Mouse (Mus musculus) adrenal gland, postnatal 25 days (tissue): ENCODE measurements around the gene Slc9a9. TPM values are rescaled to one million over a fixed set of nuclear protein-coding genes. Genes with fewer than 3 reads are reported as not detected.

Source experiments
- DNase-seq: peaks from one replicate; pipeline ENCODE4 v3.0.0; 2021; ENCODE audit warnings: mixed read lengths
- total RNA-seq: library from RNA; stranded (reverse); gene quantifications from 2 replicates; pipeline ENCODE4 v1.2.3, GENCODE M21; 2021

Slc9a9 gene
- total RNA-seq, 1 experiment from 2014 or later, result 2.8 TPM

GRCm38 (mm10) chr9:95157948-95158347 lies 488.2 kb downstream of the Slc9a9 start:
- DNase-seq, result no peak

GRCm38 (mm10) chr9:95158916-95159315 lies 489.2 kb downstream of the Slc9a9 start:
- DNase-seq, result no peak

DNA sequence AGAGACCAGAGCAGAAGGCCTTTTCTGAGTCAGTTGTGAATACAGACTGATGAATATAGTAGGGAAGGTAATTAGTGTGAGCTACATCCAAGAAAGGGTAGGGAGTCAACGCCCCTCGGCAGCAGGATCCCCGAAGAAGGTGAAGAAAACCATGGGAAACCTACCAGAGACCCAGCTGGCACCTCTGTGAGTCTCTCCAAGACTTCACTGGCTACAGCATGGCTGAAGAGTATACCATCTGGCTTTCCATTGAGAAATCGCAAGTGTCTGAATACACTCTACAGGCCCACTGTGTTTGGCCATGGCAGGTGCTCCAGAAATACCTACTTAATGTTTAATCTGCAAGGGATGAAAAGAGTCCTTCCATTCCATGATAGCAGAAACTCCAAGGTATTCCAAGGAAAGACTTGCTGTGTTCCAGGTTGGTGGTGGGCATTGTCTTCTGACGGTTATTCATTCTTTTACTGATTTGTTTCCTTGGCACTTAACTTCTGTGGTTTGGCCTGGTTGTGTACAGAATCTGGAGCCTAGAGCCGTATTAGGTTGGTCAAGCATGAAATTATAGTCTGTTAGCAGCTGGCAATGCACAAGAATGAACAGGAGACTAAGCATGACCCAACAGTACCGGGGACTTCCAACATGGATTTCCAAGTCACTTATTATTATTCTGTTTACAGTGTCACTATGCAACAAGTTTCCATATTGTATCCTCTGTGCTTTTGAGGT lies 491.0 kb downstream of the Slc9a9 start:
- no peak for DNase-seq

- DNase-seq, result no peak
Measured at GRCm38 (mm10) chr9:95161699-95162098, 492.0 kb downstream of the Slc9a9 start.

GRCm38 (mm10) chr9:95166224-95166623 lies 496.5 kb downstream of the Slc9a9 start:
- no peak for DNase-seq

- no peak for DNase-seq
Measured at GRCm38 (mm10) chr9:95167806-95168205, 498.1 kb downstream of the Slc9a9 start.

DNA sequence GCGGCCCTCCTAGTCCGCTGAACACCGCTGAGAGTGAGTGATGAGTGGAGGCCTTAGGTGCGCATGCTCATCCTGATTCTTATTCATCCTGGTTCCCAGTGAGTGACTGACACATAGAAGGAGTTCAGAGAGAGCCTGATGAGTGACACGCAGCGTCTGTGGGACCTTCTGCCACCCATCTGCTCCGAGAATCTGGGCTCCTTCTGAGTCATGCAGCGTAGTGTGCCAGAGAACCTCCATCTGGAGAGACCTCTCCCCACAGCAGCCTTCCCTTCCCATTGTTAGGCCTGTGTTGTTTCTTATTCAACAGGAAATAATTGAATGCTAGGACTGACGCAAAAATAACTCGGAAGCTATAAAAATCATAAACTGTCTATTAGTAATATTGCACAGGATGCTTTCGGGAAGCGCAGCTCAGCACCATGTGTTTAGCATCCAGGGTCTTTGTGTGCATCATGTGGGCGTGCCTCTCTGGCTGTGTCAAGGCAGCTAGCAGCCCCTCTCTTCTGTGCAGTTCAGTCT lies 498.8 kb downstream of the Slc9a9 start:
- DNase-seq, result no peak

- DNase-seq, result no peak
Measured at GRCm38 (mm10) chr9:95178170-95178569, 508.5 kb downstream of the Slc9a9 start.

DNA sequence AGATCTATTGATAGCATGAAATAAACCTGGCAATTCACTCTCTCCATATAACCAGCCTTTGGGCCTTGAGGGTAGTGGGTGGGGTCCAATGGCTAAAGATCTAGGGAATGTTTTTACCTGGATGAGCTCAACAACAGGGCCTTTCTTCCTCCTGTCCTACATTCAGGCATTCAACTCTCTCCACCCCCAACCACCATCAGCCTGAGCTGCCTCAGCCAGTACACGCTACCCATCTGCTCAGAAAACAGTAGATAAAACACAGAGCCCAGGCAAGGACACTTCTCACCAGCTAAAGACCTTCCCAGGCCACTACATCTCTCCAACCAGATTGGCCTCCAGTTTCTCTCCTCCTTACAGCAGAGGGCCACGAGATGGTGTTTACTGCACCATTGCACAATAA lies 510.3 kb downstream of the Slc9a9 start:
- DNase-seq, result no peak

DNA sequence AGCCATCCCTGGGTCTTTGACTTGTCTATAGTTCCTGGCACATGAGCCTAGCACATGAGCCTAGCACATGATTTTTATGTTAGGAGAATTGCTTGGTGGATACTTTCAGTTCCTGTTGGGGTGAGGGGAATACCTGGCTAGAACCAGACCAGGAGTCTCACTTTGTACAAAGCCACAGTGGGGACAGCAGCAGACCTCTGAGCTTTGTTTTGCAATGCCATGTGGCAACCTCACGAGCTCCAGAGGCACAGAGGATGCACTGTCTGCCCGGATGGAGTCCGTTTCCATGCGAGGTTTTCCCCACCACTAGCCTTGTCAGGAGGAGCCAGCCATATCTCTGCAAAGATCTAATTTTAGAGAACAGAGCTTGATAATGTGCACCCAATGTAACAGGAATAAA lies 510.9 kb downstream of the Slc9a9 start:
- no peak for DNase-seq

DNA sequence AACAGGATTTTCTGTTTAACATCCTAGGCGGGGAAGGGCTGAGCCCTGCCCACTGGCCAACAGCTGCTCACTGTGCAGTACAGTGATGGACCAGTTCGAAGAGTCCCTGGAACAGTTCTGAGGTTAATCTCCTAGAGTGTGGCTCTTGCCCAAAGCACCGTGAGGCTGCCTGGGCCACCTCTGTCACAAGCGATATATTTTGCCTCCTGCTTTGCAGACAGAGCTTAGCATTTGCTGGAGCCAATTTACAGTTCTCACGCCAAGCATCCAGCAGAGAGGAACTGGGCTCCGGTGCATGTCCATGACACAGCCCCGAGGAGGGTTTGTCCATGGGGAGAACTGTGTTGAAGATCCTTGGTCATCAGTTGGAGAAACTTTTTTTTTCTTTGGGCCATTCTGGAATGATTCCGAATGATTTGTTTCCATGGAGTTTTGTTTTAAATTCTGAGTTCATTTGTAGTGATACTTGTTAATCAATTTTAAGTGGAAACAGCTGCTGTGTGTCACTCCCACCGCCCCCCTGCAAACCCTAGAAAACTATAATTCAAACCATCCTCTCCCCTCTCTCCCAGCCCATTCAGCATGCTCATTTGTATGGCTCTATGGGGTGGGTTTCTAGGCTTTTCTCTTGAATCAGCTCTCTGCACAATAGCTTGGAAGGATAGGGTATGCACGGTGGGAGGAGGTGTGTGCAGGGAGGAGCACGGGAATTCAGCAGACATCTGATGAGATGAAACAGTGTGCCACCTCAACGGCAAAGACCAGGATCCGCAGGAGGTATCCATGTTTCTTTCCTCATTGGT lies 511.7 kb downstream of the Slc9a9 start:
- DNase-seq, result no peak

DNA sequence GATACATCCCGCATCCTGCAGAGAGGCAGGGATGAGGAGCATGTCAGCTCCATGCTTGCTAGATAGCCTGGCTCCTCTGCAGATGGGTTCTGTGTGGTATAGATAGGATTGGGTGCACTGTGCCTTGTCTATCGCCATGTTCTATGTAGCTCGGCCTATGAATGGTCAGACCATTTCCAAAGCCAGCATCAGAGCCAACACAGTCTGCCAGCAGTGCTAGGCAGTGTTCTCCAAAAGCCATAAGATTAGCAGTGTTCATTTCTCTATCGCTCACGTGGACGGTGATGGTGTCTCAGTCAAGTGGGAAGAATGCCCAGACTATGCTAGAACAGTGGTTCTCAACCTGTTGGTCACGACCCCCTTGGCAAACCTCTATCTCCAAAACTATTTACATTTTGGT lies 512.6 kb downstream of the Slc9a9 start:
- DNase-seq, result no peak

- no peak for DNase-seq
Measured at GRCm38 (mm10) chr9:95184453-95184852, 514.7 kb downstream of the Slc9a9 start.

DNA sequence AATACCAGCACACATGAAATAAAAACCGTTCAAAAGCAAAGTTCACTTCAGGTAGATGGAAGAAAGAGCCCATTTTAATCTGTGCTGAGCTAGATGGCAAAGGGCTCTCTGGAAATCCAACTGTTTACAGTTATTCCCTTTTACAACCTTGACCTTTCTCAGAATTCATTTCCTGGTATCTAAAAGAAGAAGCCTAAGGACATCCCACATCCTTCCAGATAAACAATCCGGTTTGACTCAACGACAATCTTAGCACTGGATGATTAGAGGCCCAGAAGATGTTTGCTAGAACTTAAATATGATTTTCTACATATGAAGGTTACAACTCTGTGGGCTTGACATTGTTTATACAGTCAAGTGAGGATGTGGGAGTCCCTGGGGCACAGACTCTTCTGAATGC lies 516.1 kb downstream of the Slc9a9 start:
- no peak for DNase-seq

DNA sequence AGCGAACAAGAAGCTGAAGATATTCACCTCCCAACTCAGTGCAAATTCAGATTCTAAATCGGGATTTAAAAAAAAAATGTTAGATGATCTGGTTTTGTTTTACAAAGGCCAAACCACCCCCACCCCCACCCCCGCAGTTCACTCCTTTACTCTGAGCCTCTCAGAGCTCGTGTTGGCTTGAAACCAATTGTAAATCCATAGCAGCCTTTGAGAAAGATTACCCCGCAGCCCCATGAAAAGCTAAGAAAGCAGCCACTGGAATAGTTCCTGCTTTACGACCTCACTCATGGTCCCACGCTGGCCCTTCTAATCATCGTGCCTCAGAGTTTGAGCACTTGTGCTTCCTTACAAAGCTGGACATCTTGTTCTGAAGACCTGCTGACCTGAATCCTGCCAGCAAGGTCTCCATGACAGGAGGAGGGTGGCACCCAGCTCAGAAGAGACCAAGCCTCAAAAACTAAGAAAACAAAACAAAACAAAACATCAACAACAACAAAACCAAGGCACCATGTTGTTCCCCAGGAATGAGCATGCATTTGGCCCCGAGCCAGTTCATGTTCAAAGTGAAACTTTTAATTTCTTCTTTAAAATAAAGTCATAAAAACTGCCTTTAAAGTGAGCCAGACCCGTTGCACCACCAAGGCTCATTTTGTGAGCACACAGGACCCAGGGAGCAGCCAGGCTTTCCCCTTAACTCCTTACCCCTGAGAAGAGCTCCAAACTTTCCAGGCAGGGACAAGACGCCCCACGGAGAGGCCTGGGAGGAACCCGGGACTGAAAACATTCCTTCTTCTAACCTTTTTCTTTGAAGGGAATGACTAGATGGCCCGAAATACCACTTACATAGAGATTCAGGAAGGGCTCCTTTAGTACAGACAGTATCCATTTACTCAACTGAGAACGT lies 516.9 kb downstream of the Slc9a9 start:
- DNase-seq, result no peak

DNA sequence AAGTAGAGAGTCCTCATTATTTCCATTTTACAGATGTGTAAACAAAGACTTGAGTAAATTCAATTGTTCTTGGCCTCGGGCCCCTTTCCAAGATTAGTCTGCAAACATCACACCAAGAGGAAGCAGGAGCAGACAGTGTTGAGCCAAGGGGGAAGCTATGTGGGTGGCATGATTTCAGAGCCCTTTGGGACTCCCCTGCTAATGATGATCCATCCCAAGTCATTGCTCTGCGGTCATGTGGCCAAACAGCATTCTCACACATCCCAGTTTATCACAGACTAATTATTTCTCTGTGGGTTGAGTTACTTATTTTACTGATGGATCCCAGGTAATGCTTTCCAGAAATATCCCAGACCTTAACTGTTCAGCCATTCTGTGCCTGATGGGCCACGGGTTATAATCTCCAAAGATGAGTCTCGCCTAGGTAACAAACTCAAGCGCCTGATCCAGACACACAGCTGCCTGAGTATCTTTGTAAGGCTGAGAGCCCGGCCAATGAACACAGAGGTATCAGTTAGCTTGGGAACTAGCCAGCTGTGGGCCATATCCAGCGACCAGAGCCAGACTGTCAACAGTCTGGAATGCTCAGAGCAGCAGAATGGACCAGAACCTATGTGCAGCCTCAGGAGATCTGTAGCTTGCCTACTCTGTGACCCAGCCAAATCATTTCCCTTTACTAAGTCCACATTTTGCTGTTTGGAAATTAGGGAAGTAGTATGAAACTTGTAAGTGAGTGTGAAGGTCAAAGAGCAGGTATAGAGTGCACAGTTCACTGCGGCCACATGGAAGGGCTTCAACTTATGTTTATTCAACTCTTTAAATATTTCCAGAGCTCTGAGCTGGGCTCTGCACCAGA lies 518.9 kb downstream of the Slc9a9 start:
- DNase-seq, result no peak

GRCm38 (mm10) chr9:95189218-95189605 lies 519.5 kb downstream of the Slc9a9 start:
- DNase-seq, result no peak

DNA sequence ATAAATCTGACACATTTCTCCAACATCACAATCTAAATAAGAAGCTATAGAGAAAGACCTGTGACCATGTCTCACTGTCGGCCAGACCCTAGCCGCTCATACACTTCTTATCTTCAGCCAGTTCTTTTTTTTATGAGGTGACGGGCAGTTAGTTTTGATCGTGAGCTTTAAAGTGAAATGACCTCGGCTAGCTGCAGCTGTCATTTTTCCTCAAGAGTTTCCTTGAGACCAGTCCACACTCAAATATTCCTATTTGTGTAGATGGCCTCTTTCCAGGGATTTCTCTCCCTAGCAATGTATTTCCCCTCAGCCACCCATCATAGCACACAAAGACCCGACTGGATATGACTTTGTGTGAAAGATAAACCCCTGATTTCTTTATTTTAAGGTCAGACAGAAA lies 521.7 kb downstream of the Slc9a9 start:
- no peak for DNase-seq

DNA sequence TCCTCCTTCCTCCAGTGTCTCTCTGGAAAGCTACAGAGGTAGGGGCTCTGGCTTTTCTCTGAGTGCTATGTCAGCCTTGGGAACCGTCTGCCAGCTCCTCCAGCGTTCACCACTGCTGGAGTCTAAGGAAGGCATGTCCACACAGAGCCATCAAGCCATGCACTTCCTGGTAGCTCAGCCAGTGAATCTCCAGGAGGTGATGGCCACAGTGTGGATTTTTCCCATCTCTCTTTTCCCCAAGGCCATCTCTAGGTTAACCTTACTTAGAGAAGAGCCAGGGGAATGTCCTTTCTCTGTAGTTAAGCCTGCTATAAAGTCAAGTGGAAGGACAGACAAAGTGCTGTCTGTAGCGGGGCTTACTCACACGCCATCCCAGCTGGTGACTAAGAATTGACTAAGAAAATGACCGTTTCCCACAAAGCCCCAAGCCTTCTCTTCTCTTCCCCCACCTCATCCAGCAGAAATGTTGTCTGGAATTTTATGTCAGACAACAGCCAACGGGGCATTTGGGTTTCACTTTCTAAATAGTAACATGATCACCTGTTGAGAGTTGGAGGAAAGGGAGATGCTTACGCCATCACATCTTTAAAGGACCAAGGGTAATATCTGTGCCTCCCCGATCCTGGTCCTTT lies 523.3 kb downstream of the Slc9a9 start:
- no peak for DNase-seq

- DNase-seq, result no peak
Measured at GRCm38 (mm10) chr9:95193672-95194071, 524.0 kb downstream of the Slc9a9 start.

- peak; percentile 19 for DNase-seq
Measured at GRCm38 (mm10) chr9:95194158-95194557, 524.4 kb downstream of the Slc9a9 start.
